Mouse (Mus musculus): Measurements from ENCODE around the gene Ttc4.

The Ttc4 gene

DNA sequence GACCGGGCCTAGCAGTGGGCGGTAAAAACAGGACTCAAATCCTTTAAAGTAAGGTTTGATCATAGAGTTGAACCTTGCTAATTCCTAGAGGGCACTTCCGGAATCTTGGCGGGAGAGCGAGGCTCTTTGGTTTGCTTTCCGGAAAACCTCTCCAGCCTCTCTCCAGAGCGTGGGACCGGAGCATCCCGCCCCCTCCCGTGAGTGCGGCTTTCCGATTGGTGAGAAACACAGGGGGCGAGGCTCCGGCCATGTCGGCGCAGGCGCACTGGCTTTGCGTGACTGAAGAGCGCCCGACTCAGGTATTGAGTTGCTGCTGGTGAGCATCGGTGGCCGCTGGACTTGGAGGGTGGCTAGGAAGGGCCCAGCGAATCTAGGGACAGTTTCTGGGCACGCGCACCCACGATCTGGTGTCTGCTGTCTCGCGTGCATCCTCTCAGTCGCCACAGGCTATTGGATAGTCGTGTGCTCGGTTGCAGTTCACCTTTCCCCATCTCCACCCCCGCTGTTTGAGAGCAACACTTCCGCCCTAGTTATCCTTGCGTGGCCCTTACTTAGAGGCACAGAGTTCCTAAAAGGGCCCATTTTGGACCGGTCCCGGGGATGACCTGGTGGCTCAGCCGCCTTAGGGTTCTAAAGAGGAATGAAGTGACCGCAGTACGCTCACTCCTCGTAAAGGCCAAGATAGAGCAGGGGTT lies 27.8 kb downstream of the Ttc4 start, which contains the start of gene Pars2:
Pars2 (plus strand) TSS at position 237 of the 695 bp plus-strand sequence.
- DNase-seq (ENCODE audit: low read depth, low spot score), result peak; percentile 97

DNA sequence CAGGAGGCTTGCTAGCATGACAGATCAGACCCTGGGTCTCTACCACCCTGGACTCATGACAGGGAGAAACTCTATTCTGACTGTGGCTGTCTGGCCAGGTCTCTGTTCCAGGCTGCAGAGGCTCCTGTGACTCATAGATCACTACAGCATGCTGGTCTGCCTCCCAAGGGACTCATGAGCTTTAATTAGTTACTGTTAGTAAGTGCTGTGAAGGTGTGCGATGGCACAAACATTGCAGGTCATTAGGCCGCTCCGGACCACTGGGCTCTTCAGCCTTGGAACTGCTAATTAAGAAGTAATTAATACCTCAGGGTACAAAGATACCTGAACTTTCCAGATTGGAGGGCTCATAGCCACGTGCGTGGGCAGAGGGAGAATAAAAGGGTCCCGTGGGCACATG lies 31.6 kb downstream of the Ttc4 start:
- DNase-seq (ENCODE audit: low read depth, low spot score), result no peak

DNA sequence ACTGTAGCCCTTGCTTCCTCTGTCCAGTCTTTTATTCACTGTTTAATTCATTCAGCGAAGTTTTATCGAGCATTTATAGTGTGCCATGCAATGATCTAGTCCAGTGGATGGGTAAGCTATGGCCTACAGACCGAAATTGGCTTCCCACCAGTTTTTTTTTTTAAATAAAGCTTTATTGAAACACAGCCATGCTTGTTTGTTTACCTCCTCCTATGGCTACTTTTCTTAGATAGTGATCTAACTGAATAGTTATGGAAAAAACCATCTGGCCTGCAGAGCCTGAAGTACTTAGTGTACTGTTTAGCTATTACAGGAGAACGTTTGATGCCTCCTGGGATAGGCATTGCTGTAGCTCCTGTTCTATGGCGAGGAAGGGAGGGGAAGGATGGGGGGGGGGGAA lies 32.9 kb downstream of the Ttc4 start:
- DNase-seq (ENCODE audit: low read depth, low spot score), result no peak

DNA sequence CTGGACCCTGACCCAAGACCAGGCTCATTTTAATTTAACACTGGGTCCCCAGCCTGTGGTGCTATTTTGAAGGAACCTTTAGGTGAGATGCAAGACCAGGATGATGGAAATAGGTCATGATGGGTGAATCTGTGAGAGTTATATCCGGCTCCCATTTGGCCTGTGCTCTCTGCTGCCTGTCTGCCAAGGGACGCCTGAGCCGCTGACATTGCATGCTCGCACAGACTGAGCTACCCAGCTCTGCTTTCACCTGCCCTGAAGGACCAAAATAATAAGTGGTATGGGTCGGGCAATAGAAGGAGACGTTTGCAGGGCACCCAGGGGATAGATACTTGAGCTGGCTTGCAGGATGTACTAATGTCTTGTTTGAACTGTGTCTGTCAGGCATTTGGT lies 34.5 kb downstream of the Ttc4 start:
- no peak for DNase-seq (ENCODE audit: low read depth, low spot score)

DNA sequence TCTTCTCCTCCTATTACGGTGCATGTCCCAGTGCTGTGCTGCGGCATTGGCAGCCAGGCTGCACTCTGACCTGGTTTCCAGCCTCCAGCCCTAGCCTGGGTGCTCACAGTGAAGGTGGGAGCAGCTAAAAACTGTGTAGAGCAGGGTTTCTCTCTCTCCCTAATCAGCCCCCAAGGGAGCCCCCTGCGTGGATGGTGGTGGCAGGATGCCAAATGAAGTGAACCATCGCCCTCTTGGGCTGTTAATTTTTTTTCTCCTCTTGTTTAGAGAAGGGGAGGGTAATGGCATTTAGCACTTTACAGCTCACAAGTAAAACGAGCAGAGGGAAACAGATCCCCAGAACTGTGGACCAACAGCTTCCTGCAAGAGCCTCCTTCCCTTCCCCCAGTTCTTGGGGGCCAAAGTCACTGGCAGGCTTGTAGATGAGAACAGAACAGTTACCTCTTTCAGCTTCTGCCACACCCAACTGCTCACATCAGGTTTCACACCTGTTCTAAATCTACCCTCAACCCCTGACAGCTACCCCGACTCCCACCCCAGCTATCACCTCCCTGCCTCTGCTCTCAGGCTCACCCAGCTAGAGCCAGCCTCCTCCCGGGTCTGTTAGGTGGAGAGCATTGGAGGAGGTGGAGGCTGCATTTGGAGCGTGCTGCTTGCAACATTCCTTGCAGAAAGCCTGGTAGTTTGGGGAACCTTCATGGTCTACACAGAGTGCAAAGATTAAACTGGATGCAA lies 35.1 kb downstream of the Ttc4 start:
- no peak for DNase-seq (ENCODE audit: low read depth, low spot score)

DNA sequence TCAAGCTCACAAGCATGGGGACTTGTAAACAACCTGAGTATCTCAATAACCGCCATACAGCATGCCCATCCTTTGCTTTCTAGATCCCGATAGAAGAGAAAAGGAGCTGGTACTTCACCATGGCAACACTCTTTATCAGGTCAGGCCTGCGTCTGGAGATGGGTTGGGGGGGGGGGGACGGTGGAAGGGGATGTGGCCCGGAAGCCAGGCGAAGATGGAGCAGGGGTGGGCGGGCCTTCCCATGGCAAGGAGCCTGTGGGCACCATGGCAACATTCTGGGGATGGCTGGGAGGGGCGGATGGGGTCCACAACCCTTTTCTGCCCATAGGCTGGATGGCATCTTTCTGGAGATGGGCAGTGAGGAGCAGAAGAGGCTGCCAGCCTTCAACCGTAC lies 44.7 kb downstream of the Ttc4 start:
- DNase-seq (ENCODE audit: low read depth, low spot score), result no peak

DNA sequence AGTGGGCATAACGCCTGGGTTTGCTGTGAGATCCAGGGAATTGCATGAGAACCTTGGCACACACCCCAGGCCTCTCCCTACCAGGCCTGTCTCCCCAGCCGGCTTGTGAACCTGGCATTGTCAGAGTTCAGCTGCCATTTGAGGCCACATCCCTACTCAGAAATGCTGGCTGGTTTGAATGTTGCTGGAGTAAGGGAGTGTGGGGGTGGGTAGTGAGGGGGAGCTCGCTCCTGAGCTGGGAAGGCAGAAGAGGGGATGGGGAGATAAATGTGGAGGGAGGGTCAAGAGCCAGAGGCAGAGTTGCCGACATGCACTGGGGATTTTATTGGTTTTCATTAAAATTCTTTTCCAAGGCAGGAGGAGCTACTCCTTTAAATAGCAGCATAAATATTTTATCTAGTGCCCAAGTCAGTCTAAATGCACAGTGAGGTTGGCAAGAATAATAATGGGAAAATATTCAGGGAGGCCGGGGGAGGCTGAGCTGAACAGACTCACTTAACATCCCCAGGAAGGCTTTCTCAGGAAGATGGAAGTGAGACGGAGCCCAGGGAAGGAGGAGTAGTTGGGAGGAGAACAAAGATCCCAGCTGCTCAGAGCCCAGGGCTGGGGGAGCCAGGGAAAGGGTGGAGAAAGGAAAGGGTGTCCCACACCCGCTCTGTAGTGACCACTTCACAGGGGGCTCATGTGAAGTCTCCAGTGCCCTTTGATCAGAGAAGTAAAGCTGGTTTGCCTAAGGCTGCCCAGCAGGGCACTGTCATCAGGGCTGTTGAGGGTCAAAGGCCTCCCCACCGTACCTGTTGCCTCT lies 45.3 kb downstream of the Ttc4 start:
- no peak for DNase-seq (ENCODE audit: low read depth, low spot score)

DNA sequence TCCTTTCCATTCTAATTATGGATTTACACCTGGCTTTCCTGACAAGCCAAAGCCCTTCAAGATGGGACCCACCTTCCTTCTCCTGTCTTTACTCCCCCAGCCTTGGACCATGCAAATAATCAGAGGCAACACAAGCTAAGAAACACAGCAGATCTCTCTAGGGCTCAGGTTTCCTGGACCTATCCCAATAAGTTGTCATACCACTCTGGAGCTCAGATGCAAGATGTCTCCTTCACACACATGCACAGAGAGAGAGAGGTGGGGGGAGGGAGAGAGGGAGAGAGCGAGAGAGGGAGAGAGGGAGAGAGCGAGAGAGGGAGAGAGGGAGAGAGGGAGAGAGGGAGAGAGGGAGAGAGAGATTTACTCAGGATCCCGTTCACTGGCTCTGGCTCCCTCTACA lies 46.4 kb downstream of the Ttc4 start:
- no peak for DNase-seq (ENCODE audit: low read depth, low spot score)

DNA sequence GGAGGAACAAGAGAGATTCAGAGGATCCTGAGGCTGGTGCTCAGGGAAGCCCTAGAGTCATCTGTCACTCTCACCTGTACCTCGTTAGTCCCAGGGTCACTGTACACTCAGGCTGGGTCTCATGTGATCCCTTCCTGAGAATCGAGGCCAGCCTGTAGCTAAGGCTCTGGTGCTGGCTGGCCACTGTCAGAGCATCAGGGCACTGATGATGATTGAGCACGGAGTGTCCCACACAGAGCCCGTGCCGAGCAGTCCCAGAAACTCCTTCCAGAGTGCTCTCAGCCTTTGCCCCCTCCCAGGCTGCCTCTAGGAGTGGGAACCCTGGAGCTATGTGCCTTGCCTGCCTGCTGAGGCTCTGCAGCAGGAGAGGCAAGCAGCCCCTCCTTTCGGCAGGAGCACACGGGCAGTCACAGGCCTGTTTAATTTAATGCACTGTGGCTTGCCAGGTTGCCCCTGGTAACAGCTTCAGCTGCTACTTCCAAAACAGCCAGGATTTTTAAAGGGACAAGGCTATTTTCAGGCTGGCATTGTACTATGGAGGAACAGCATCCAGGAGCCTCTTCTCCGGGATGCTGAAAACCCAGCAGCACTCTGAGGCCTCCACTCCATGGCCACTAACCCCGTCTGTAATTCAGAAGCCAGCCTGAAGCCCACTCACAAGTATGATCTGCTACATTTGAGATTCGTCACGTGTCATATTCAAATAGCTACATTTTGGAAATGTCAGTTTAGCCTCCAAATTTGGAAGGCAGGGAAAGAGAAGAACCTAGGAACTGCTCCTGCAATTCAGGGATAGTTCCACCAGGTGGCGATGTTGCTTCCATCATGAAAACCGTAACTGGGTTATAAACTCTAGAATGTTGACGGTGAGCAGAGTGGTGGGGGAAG lies 48.2 kb downstream of the Ttc4 start:
- DNase-seq (ENCODE audit: low read depth, low spot score), result peak; percentile 42

DNA sequence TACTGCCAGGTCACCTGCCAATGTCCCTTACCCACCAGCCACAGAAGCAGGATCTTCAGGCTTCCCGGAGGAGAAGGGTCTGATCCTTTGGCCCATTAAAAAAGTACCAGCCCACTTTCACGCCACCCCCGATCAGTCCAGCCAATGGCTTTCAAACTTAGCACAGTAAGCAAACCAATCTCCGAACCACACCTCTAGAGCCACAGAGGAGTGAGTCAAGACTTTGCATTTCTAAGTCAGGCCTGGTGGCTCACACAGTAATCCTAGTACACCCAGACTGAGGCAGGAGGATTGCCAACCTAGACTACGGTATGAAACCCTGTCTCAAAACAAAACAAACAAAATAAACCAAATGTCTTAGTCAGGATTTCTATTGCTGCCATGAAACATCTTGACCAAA lies 49.4 kb downstream of the Ttc4 start:
- no peak for DNase-seq (ENCODE audit: low read depth, low spot score)

DNA sequence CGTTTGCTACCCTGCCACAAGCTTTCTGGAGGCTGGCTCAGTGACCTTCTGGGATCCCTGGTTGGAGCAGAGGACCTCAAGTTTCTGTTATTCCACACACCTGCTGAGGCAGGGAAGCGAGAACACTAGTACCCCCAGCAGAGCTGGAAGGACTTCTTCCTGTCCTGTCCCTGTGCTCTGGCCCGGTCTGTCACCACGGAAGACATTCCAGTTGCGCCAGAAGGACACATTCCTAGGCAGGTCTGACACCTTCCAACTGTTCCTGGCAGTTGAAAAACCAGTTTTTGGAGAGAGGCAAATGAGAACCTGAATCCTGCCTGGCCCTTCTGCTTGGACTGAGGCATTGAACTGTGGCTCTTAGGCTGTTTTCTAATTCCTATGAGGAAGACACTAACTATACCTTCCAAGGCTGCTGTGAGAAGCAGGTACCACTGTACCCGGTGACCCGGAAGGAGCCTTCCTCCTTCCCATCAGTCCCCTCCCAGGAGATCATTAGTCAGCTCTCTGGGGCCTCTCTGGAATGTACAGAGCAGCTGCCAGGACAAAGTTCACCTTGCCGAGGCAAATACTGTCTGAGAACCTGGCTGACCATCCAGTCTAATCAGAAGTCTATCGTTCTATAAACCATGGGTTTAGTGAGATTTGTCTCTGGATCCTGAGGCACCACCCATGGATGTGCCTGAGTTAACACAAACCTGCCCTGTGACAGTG lies 49.9 kb downstream of the Ttc4 start:
- no peak for DNase-seq (ENCODE audit: low read depth, low spot score)

DNA sequence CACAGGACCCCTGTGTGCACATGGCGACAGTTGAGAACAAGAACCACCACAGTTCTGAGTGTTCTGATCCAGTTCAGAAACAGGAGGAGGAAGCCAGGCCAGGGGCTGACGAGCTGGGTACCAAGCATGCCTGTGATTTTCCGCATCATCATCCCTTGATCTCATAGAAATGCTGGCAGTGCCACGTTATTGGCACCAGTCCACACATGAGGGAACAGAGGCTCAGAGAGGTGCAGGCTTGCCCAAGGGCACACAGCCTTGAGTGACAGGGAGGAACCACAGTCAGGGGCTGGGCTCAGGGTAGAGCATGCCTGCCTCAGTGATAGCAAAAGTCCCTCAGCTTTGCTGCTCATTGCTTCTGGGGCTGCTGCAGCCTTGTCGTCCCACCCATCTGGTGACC lies 50.9 kb downstream of the Ttc4 start:
- DNase-seq (ENCODE audit: low read depth, low spot score), result no peak

DNA sequence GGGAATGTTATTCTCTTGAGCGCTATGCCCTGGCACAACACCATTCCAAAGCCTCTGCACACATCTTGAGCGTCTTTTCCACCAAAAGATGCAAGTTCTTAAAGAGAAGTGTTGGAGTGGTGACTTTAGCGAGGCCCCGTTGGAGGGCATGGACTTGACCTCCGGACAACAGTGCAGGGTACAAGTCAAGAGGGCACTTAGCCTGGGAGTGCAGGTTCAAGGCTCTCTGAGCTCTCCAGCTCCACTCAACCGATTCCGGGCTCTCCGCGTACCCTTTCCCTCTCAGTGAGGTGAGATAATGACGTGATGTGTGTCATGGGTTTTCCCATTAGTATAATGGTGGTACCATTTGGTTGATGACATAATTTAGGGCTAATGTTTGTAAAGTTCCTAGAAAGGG lies 54.5 kb downstream of the Ttc4 start:
- no peak for DNase-seq (ENCODE audit: low read depth, low spot score)

DNA sequence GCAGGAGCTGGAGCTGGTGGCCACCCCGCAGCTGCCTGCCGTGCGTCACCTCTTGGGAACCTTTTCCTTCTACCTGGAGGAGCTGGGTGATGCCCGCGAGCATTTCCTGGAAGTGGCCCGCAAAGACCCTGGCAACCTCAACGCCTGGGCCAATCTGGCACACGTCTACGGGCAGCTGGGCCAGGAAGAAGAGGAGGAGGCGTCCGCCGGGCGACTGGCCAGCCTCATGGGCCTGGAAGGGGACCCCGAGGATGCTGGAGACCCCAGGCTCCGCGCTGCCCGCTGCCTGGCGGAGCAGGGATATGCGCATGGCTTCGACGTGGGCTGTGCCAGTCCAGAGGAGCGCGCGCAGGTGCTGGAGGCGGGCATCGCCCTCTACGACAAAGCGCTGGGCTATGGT lies 56.0 kb downstream of the Ttc4 start:
- no peak for DNase-seq (ENCODE audit: low read depth, low spot score)

DNA sequence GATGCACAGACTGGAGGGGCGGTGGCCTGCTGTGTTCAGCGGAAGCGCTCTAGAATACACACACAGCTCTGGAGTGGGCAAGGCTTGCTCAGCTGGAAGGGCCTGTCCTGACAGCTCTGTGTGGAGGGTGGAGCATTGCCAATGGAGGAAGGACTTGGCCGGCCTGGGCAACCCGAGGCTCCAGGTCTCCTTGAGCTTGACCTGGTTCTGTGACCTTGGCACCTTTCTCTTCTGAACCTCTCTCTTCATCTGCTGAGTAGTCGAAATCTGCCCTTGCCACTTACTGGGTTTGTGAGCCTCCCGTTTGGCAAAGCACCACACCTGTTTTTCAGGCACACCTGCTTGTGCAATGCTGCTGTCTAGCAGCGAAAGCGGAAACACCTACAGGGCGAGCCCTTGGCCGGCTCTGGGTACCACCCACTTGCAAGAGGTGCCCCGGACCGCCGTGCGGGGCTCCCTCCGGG lies 56.7 kb downstream of the Ttc4 start, which contains the start of gene Ttc22:
Ttc22 (plus strand) TSS at position 403 of the 464 bp plus-strand sequence.
- DNase-seq (ENCODE audit: low read depth, low spot score), result no peak

DNA sequence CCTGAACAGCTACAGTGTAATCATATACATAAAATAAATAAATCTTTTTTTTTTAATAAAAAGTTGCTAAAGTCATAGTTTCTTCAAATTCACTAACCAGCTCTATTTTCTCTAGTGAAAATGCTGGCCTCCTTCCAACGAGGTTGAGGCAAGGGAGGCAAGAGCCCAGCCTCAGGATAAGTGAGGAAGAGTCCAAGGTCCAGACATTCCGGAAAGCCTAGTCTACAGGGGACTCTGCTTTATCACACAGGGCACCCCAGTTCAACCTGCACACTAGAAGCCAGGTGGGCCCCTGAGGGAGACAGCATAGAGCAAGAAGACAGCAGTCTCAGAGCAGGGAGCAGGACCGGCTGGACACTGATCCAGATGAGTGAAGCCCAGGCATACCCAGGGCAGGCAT lies 57.3 kb downstream of the Ttc4 start:
- no peak for DNase-seq (ENCODE audit: low read depth, low spot score)

DNA sequence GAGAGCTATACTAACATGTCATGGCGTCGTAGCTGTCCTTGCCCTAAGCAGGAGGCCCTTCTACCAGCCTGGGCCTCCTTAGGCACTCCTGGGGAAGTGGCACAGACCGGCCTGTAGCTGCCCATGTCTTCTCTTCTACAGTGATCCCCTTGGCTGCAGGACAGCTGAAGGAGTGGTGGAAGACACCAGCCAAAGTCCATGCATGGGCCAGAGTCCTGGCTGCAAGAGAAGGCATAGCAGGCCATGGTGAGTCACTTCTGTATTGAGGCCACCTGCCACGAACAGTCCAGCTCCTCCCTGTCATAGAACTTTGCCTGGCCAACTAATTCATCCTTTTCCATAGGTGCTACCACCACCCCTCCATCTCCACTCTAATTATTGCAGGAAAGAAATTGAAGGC lies 59.8 kb downstream of the Ttc4 start:
- DNase-seq (ENCODE audit: low read depth, low spot score), result no peak

DNA sequence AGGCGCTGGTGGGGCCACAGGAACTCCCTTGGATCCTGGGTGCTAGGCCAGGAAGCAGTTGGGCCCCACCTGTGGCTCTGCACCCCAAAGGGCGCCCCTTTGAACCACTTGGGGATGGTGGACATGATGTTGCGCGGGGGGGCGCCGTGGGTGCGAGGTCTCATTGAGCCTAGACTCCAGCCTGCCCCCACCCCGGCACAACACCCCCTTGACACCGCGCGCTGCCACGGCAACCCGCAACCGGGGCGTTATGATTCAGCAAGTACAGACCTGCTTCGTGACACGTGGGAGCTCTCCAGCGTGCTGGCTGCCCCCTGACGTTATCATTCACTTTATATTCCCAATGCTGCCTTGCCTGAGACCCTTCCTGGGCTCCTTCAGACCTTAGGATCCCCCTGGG lies 61.7 kb downstream of the Ttc4 start, which contains the start of gene Lexm:
Lexm (minus strand) TSS at position 186 of the 400 bp plus-strand sequence.
- no peak for DNase-seq (ENCODE audit: low read depth, low spot score)

DNA sequence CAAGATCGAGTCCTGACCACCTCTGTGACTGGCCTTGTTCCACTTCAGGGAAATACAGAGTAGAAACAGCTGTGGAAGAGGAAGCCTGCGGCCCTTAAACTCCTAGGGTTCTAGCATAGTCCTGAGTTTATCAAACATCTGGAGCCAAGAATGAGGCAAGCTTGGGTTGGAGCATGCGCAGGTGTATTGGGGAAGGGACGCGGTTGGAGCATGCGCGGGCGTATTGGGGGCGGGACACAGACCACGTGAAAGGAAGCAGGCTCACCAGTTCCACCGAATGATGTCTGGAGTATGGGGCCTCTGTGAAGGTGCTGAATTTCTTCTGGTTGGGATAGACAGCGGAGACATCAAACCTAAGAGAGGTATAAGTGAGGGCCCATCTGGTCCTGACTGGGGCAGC lies 63.1 kb downstream of the Ttc4 start:
- DNase-seq (ENCODE audit: low read depth, low spot score), result no peak

DNA sequence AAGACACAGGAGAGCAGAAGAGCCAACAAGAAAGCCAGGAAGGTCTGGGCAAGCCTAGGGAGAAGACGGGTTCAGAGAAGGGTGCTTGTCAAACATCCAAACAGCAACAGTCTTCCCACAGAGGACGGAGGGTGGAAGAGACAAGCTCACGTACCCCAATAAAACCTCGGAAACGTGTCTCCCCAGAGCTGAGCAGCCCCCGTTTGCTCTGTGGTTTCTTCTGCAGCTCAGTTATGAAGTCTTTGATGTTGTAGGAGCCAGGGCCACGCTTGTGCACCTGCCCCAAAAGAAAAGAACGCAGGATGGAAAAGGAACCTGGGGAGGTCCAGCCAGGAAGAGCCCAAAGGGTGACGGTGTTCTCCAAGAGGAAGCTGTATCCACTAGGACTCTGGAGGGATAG lies 63.9 kb downstream of the Ttc4 start:
- DNase-seq (ENCODE audit: low read depth, low spot score), result no peak

Data from retina, adult 2 months (tissue).